Mouse (Mus musculus): ENCODE measurements at regions not wholly inside any gene's neighbourhood (a gene's known extent, or its start where the extent isn't known, plus 50 kb on each side); places are given as distances from the start of the nearest gene placed in this dataset.

GRCm38 (mm10) chr13:69414813-69415212, 118.7 kb upstream of the Nsun2 start:
- 82% methylated on average over 7 of the region's 7 CpGs for WGBS
- no peak for ATAC-seq
- no peaks in the 10 kb centered on the region; the same call in 1 of the 2 replicates for H3K9me3 ChIP-seq (ENCODE audit: control insufficient read depth, low read length)

GRCm38 (mm10) chr13:69416726-69417125, 116.8 kb upstream of the Nsun2 start:
- Histone ChIP-seq H3K9me3 (ENCODE audit: control insufficient read depth, low read length) (no peaks in the 10 kb centered on the region), H3K4me1 (ENCODE audit: control insufficient read depth, insufficient read depth, low read depth, low read length) (no peaks in the 10 kb centered on the region), H3K4me3 (ENCODE audit: low read length) (no peak overlapping the region), H3K9ac (ENCODE audit: low read depth, low read length) (no peak overlapping the region), H3K4me2 (ENCODE audit: low read length) (no peak overlapping the region), H3K36me3 (ENCODE audit: control insufficient read depth, insufficient read depth, low read length) (no peaks in the 10 kb centered on the region), H3K27me3 (replicated peaks; ENCODE audit: control insufficient read depth, insufficient read depth, low read length) (no peaks in the 10 kb centered on the region), H3K27ac (ENCODE audit: low read depth, low read length) (no peak overlapping the region)
- peak; percentile 22; the same call in 1 of the 2 replicates for ATAC-seq
- 60% methylated on average over 2 of the region's 2 CpGs for WGBS

More at GRCm38 (mm10) chr13:69414813-69415212, 118.7 kb upstream of the Nsun2 start:
- H3K4me3 ChIP-seq (ENCODE audit: low read length), result no peak overlapping the region
- no peak overlapping the region for H3K9ac ChIP-seq (ENCODE audit: low read depth, low read length)
- no peaks in the 10 kb centered on the region for H3K27me3 ChIP-seq (replicated peaks; ENCODE audit: control insufficient read depth, insufficient read depth, low read length)
- no peaks in the 10 kb centered on the region for H3K4me1 ChIP-seq (ENCODE audit: control insufficient read depth, insufficient read depth, low read depth, low read length)
- H3K4me2 ChIP-seq (ENCODE audit: low read length), result no peak overlapping the region
- no peak overlapping the region for H3K27ac ChIP-seq (ENCODE audit: low read depth, low read length)
- H3K36me3 ChIP-seq (ENCODE audit: control insufficient read depth, insufficient read depth, low read length), result no peaks in the 10 kb centered on the region

GRCm38 (mm10) chr13:69417855-69418478, 115.6 kb upstream of the Nsun2 start:
- Histone ChIP-seq H3K9ac (ENCODE audit: low read depth, low read length) (no peak overlapping the region), H3K27ac (ENCODE audit: low read depth, low read length) (no peak overlapping the region), H3K4me1 (ENCODE audit: control insufficient read depth, insufficient read depth, low read depth, low read length) (no peaks in the 10 kb centered on the region), H3K4me3 (ENCODE audit: low read length) (no peak overlapping the region), H3K4me2 (ENCODE audit: low read length) (no peak overlapping the region), H3K27me3 (replicated peaks; ENCODE audit: control insufficient read depth, insufficient read depth, low read length) (no peaks in the 10 kb centered on the region), H3K36me3 (ENCODE audit: control insufficient read depth, insufficient read depth, low read length) (no peaks in the 10 kb centered on the region), H3K9me3 (ENCODE audit: control insufficient read depth, low read length) (no peaks in the 10 kb centered on the region)
- ATAC-seq, result no peak
- 84% methylated on average over 14 of the region's 14 CpGs for WGBS

- H3K4me1 ChIP-seq (ENCODE audit: control insufficient read depth, insufficient read depth, low read depth, low read length), result no peaks in the 10 kb centered on the region
- 90% methylated on average over 8 of the region's 8 CpGs for WGBS
- H3K36me3 ChIP-seq (ENCODE audit: control insufficient read depth, insufficient read depth, low read length), result no peaks in the 10 kb centered on the region
- no peak overlapping the region for H3K4me3 ChIP-seq (ENCODE audit: low read length)
- H3K27ac ChIP-seq (ENCODE audit: low read depth, low read length), result no peak overlapping the region
- no peaks in the 10 kb centered on the region for H3K27me3 ChIP-seq (replicated peaks; ENCODE audit: control insufficient read depth, insufficient read depth, low read length)
- H3K9me3 ChIP-seq (ENCODE audit: control insufficient read depth, low read length), result no peaks in the 10 kb centered on the region
- no peak overlapping the region for H3K9ac ChIP-seq (ENCODE audit: low read depth, low read length)
- ATAC-seq, result no peak
- H3K4me2 ChIP-seq (ENCODE audit: low read length), result no peak overlapping the region
Observed at GRCm38 (mm10) chr13:69420166-69420565, 113.4 kb upstream of the Nsun2 start.

- no peak for ATAC-seq
- Histone ChIP-seq H3K27me3 (replicated peaks; ENCODE audit: control insufficient read depth, insufficient read depth, low read length) (no peaks in the 10 kb centered on the region), H3K27ac (ENCODE audit: low read depth, low read length) (no peak overlapping the region)
Observed at GRCm38 (mm10) chr13:69421966-69422365, 111.6 kb upstream of the Nsun2 start.

GRCm38 (mm10) chr13:69426117-69426516, 107.4 kb upstream of the Nsun2 start:
- 25% methylated on average over 6 of the region's 6 CpGs for WGBS
- no peaks in the 10 kb centered on the region for H3K9me3 ChIP-seq (ENCODE audit: control insufficient read depth, low read length)

More at GRCm38 (mm10) chr13:69421966-69422365, 111.6 kb upstream of the Nsun2 start:
- H3K36me3 ChIP-seq (ENCODE audit: control insufficient read depth, insufficient read depth, low read length), result no peaks in the 10 kb centered on the region
- no peak overlapping the region for H3K4me3 ChIP-seq (ENCODE audit: low read length)
- peaks cover 3% of the 10 kb centered on the region for H3K4me1 ChIP-seq (ENCODE audit: control insufficient read depth, insufficient read depth, low read depth, low read length)
- H3K9ac ChIP-seq (ENCODE audit: low read depth, low read length), result no peak overlapping the region
- H3K4me2 ChIP-seq (ENCODE audit: low read length), result no peak overlapping the region
- H3K9me3 ChIP-seq (ENCODE audit: control insufficient read depth, low read length), result no peaks in the 10 kb centered on the region

GRCm38 (mm10) chr13:69429596-69429995, 104.0 kb upstream of the Nsun2 start:
- WGBS, result 24% methylated on average over 5 of the region's 5 CpGs
- peaks cover 9% of the 10 kb centered on the region for H3K4me1 ChIP-seq (ENCODE audit: control insufficient read depth, insufficient read depth, low read depth, low read length)
- 0 out of 2 replicates have a peak overlapping the region, but pooled peaks have one; percentile 31 for H3K27ac ChIP-seq (ENCODE audit: low read depth, low read length)
- peak; percentile 75 for ATAC-seq
- H3K4me2 ChIP-seq (ENCODE audit: low read length), result no peak overlapping the region
- no peaks in the 10 kb centered on the region for H3K9me3 ChIP-seq (ENCODE audit: control insufficient read depth, low read length)
- H3K36me3 ChIP-seq (ENCODE audit: control insufficient read depth, insufficient read depth, low read length), result no peaks in the 10 kb centered on the region
- H3K27me3 ChIP-seq (replicated peaks; ENCODE audit: control insufficient read depth, insufficient read depth, low read length), result no peaks in the 10 kb centered on the region
- H3K9ac ChIP-seq (ENCODE audit: low read depth, low read length), result no peak overlapping the region
- H3K4me3 ChIP-seq (ENCODE audit: low read length), result no peak overlapping the region

More at GRCm38 (mm10) chr13:69426117-69426516, 107.4 kb upstream of the Nsun2 start:
- H3K27ac ChIP-seq (ENCODE audit: low read depth, low read length), result peak overlapping the region; percentile 31; the same call in 1 of the 2 replicates
- peak; percentile 74 for ATAC-seq
- no peak overlapping the region for H3K4me2 ChIP-seq (ENCODE audit: low read length)
- no peak overlapping the region for H3K9ac ChIP-seq (ENCODE audit: low read depth, low read length)
- H3K4me1 ChIP-seq (ENCODE audit: control insufficient read depth, insufficient read depth, low read depth, low read length), result peaks cover 9% of the 10 kb centered on the region
- H3K36me3 ChIP-seq (ENCODE audit: control insufficient read depth, insufficient read depth, low read length), result no peaks in the 10 kb centered on the region
- no peak overlapping the region for H3K4me3 ChIP-seq (ENCODE audit: low read length)
- no peaks in the 10 kb centered on the region for H3K27me3 ChIP-seq (replicated peaks; ENCODE audit: control insufficient read depth, insufficient read depth, low read length)

- WGBS, result 86% methylated on average over 8 of the region's 8 CpGs
- Histone ChIP-seq H3K9me3 (ENCODE audit: control insufficient read depth, low read length) (no peaks in the 10 kb centered on the region), H3K4me2 (ENCODE audit: low read length) (no peak overlapping the region), H3K36me3 (ENCODE audit: control insufficient read depth, insufficient read depth, low read length) (no peaks in the 10 kb centered on the region), H3K27me3 (replicated peaks; ENCODE audit: control insufficient read depth, insufficient read depth, low read length) (no peaks in the 10 kb centered on the region), H3K4me3 (ENCODE audit: low read length) (no peak overlapping the region), H3K9ac (ENCODE audit: low read depth, low read length) (no peak overlapping the region), H3K27ac (ENCODE audit: low read depth, low read length) (no peak overlapping the region), H3K4me1 (ENCODE audit: control insufficient read depth, insufficient read depth, low read depth, low read length) (0 out of 2 replicates have a peak, but pooled peaks cover 6% of the 10 kb centered on the region)
- ATAC-seq, result no peak
Observed at GRCm38 (mm10) chr13:69433461-69434323, 99.9 kb upstream of the Nsun2 start.

GRCm38 (mm10) chr13:69439486-69439885, 94.1 kb upstream of the Nsun2 start:
- H3K9ac ChIP-seq (ENCODE audit: low read depth, low read length), result no peak overlapping the region

More at GRCm38 (mm10) chr13:69439486-69439885, 94.1 kb upstream of the Nsun2 start:
- H3K4me2 ChIP-seq (ENCODE audit: low read length), result no peak overlapping the region
- no peaks in the 10 kb centered on the region for H3K36me3 ChIP-seq (ENCODE audit: control insufficient read depth, insufficient read depth, low read length)
- WGBS, result 93% methylated on average over 9 of the region's 9 CpGs
- H3K4me1 ChIP-seq (ENCODE audit: control insufficient read depth, insufficient read depth, low read depth, low read length), result no peaks in the 10 kb centered on the region
- no peak overlapping the region for H3K4me3 ChIP-seq (ENCODE audit: low read length)
- H3K9me3 ChIP-seq (ENCODE audit: control insufficient read depth, low read length), result no peaks in the 10 kb centered on the region
- no peak for ATAC-seq
- no peak overlapping the region for H3K27ac ChIP-seq (ENCODE audit: low read depth, low read length)
- no peaks in the 10 kb centered on the region for H3K27me3 ChIP-seq (replicated peaks; ENCODE audit: control insufficient read depth, insufficient read depth, low read length)

All from hindbrain, embryonic 16.5 days (tissue).